Mouse (Mus musculus) ovary, postnatal 10 days (tissue): ENCODE data around the gene Atp8a2.

Source experiments
- DNase-seq: peaks from one replicate; pipeline ENCODE4 v3.0.0; 2022; ENCODE audit warnings: low spot score

Gene Atp8a2

DNA sequence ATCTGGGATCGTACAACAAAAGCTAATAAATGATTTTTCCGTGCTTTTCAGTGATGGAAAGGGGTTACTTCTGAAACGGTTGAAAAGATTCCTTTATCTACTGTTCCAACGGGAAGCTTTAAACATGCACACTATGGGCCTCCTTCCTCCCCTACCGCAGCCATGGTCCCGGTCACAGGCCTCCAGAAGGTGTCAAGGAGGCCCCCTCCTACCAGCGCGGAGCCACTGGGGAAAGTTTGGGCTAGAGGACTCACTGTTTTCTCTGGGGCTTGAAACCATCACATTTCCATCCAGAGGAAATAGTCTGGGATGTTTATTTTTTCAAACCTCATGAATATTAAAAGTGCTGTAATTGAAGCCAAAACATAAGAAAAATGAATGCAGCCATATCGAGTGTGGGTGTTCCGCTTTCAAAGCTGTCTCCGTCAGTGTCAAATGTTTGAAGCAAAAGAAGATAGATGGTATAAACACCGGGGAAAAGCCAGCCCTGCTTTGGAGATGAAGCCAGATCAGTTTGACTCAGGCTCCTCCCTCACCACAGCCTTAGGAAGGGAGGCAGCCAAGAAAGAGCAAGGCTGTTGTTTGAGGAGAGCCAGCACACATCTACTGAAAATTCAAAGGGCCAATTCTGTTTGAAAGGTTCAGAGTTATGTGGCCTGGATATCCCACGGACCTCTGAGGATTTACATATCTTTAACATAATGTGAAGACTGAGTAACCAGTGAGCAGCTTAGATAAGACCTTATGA is 481.1 kb downstream of the Atp8a2 start:
- no peak for DNase-seq

DNA sequence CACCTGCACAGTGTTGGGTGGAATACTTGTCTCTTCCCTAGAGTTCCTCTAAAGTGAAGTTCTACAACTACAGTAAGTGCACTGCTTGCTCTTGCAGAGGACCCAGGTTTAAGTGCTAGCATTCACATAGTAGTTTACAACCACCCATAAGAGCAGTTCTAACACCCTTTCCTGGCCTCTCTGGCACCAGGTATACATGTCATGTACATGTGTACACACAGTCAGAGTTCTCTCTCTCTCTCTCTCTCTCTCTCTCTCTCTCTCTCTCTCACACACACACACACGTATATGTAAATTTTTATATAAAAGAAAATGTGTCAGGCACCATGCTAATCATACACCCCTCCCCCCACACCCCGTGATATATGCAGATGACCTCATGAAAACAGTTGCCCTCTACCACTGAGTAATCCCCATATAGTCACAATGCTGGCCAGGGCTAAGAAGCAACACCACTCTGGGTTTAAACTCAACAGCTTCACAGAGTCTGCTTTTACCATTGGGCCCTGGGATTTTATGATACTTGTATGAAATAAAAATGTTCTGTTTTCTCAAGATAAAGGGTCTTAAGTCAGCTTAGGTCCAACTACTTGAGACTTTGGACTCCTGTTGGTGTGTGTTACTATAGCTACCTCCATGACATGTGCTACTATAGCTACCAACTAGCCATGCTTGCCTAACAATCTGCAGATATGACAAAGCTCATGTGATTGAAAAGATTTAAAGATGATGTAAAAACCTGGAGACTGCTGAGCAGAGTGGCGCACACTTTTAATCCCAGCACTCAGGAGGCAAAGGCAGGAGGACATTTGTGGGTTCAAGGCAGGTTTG is 487.3 kb downstream of the Atp8a2 start:
- DNase-seq = no peak

DNA sequence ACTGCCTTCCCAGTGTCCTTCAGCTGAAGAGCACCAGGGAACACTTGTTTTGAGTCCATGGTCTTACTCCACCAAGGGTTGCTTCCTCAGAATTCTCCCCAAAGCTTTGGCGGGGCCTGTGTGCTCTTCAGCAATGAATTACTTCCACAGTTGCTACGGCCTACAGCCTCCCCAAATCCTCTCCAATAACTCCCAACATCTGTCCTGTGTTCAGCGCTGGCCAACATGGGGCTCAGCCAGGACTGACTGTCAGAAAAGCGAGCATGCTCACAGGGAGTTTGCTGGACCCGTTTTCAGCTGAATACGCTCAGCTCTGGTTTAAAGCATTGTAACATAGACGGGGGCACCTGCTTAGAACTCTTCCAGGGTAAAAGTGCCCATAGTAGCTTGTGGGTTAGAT is 489.0 kb downstream of the Atp8a2 start:
- DNase-seq = no peak

DNA sequence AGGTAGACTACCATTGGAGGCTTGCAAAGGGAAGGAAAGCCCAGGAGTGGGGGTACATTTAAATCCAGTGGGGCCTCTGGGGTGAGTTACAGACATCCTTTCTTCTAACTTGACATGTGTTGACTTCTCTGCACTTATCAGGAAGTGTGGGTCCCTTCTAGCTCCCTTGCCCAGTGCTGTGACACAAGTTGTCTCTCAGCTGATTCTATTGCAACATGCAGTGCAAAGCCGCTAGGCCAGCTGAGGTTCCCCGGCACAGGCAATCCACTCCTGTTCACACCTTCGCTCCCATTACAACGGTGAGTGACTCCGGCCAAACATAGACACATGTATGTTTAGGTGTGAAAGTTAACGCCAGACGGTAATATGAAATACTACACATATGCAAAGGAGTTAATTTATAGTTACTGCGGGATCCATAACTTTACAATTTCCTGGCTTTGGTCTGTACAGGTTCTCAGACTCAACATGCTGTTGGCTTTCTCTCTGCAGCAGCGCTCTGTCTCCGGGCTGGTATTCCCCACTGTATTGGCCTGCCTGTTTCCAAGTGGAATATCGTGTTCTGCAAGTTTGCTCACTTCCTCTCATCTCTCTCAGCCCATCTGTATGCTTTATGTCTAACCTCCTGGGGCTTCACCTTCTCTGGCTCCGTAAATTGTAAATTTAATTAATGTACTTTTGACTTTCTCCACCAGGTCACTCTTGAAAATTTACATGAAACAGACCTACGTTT is 491.5 kb downstream of the Atp8a2 start:
- no peak for DNase-seq

DNA sequence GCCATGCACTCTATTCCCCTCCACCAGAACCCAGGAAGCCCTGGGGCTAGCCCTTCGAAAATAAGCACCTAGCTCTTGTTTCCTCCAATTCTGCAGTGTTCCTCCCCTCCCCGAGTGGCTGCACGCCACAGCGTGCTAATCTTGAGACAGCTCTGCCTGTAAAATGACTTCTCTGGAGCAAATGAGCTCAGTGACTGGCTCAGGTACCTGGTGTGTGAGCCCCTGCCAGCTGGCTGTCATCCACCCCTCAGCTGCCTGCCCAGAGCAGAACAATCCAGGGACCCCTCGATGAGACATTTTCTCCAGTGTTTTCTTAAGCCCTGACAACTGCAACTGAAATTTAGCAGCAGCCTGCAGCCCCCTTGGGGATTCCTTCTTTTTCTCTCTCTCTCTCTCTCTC is 495.5 kb downstream of the Atp8a2 start:
- no peak for DNase-seq

DNA sequence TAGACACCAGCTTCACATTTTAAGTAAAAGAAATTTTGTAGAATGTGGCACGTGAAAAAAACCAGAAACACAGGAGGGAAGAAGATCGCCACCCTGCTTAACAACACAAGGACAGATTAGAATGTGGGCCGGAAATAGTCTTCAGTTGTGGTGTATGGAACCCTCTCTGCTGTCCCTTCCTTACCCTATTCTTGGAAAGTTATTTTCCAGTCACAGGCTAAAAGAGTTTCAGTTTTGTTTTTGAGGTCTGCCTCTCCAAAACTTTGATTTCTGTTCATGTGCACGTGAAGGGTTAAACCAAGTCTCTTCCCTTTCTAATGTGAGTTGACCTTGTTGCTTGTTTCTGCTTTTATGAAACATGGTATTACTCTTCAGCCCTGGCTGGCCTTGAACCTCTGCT is 501.8 kb downstream of the Atp8a2 start:
- DNase-seq = no peak

DNA sequence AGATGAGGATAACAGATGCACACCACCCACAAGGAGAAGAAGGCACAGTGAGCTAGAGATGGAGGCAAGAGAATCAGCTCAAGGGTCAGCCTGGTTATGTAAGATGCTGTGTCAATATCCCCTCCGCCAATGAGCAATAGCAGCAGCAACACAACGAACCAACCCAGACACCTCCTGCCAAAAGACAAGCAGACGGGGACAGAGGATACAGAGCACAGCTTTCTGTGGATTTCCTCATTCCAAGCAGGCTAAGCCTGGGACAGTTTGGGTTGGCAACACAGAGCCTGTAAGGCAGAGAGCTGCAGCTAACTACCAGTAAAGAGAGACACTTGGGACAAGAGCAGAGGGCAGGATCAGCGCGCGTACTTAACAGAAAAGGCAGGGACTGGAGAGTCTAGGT is 504.8 kb downstream of the Atp8a2 start:
- no peak for DNase-seq

DNA sequence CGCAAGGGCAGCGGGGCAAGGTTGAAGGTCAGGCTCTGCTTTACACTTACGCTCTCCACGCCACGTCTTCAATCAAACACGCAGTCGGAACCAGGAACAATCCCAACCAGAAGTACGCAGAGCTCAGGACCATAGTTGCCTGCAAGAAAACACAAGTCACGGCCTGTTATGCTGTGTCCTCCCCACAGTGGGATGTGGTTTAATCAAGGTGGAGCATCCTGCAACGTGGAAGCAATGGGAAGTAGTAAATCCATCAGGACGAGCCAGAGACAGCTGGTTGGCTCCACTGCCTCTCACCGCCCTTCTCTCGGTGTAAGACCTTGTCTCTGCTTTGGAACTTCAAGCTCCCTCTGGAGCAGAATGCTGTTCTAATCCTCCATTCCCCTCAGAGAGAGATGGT is 505.6 kb downstream of the Atp8a2 start:
- no peak for DNase-seq

DNA sequence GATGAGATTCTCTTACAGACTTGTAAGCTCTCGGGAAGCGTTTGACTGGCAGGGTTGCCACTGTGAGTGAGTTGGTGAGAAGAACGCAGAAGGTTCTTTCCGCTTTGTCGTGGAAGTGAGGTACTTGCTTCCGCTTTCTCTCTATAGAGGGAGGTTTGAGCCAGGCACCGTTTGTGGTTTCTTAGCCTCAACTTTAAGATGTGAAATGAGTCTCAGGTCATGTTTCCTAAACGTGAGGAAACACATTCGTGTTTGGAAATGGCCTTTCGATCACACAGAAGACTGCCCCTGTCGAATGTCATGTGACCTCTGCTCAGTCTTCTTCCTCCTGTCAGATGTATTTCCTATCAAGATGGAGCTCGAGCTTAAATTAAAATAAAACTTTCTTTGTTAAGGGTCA is 506.0 kb downstream of the Atp8a2 start:
- DNase-seq = no peak

DNA sequence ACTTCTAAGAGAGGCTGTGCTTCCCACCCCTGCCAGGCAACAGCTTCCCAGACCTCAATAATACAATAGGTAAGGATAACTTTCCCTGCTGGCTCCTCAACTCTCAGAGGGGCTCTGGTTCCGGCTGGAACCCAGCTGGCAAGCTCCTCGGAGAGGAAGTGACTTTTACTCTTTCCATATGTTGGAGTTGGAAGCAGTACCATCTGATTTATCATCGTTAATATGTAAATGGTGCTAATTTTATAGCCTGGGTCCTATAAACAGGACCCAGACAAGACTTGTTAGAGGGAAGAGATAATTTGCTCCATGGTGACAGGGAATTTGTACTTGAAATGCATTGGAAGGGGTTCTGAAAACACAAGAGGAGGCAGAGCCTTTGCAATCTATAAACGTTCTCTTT is 507.4 kb downstream of the Atp8a2 start:
- DNase-seq = no peak

DNA sequence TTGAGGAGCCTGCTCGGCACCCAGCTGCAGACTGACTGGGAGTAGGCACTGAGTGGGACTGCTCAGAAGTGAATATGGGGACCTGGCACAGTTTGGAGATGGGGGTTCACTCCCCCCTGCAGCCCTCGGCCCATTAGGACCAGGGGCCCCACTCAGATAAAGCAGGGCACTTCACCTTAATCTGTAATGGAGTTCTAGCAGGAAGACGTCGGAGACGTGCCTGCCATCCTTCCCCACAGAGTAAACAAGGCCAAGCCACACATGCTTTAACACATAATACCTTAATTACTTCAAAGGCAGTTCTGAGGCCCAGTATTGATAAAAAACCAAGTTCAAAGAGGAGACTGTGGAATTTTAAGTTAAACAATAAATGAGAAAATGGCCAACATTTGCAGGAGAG is 510.8 kb downstream of the Atp8a2 start:
- no peak for DNase-seq

DNA sequence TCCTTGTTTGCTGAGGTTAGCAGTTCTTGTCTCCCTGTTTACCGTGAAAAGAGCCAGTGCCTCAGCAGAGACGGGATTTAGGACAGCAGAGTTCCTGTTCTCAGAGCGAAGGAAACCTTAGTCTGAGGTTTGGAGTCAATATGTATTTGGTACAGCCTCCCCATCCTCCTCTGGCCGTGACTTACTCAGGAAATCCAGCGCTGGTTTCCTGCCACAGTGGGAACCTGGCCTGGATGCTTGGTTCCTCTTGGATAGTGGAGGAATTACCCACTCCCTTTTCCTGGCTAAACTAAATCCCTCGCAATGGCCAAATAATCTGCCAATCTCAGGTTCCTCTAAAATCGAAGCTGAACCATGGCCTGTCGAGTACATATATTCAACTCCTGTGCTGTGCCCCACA is 511.6 kb downstream of the Atp8a2 start:
- DNase-seq = no peak

DNA sequence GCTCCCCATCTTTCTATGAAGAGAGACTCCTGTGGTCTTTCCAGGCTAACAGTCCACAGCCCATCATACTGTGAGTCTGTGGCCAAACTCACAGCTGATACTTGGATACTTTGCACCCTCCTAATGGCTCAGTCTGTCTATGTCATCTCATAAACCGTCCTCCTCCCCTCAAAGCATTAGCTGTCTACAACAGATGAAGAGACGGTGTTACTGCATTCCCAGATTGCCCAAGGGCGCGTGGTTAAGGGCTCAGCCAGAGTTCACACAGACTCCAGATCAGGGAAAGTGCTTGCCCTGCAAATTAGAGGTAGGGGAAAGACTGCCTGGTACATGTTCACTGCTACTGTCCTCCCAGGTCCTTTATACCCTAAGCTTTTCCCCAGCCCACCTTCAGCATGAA is 515.1 kb downstream of the Atp8a2 start:
- DNase-seq = no peak

DNA sequence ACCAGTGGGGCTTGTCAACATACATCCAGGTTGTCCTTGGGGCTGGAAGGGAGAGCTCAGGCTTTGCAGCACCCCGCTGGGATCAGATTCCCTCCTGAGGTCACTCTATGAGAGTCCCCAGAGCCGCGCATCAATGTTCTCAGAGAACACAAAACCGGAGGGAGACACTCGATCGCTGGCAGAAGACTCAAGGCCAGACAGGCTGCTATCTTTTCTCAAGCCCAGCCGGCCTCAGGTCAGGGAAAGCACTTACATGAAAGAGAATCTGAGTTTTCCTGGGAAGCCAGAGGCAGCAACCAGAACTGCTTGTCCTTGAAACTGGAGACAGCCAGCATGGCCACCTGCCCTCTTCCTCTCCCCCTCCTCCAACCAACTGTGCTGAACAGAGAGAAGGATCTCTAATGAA is 519.4 kb downstream of the Atp8a2 start:
- no peak for DNase-seq

DNA sequence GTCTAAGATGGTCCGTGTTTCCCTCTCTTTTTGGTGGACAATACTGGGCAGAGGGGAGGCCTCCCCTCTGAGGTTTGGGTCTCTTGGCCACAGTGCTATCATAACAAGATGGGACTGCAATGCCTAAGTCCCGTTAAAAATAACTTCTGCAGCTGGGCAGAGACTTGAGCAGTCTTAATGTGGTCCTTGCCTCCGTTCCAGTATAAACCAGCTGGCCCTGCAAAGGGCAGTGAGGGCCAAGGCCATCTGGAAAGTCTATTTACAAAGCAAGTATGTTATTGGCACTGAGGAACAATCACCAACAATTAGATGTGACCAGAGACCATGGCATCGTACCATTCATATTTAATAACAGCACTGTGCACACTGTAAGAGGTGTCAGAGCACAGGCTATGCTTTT is 521.6 kb downstream of the Atp8a2 start:
- DNase-seq = no peak

DNA sequence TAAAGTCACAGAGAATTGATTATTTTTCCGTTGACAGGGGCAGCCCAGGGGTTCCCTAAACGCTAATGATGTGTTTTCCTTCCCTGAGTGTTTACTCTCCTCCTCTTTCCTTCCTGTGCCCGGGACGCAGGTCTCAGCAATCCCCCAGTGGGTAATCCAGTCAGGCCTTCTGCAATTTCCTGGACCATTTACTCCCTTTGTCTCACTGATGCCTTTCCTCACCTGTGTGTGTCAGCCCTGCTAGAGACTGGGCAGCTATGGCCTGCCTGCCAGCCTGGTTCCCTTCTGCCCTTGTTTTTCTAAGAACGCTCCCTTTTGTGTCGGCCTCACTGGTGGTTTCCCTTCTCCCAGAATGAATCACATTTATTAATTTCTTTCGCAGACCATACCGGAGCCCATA is 522.4 kb downstream of the Atp8a2 start:
- no peak for DNase-seq

DNA sequence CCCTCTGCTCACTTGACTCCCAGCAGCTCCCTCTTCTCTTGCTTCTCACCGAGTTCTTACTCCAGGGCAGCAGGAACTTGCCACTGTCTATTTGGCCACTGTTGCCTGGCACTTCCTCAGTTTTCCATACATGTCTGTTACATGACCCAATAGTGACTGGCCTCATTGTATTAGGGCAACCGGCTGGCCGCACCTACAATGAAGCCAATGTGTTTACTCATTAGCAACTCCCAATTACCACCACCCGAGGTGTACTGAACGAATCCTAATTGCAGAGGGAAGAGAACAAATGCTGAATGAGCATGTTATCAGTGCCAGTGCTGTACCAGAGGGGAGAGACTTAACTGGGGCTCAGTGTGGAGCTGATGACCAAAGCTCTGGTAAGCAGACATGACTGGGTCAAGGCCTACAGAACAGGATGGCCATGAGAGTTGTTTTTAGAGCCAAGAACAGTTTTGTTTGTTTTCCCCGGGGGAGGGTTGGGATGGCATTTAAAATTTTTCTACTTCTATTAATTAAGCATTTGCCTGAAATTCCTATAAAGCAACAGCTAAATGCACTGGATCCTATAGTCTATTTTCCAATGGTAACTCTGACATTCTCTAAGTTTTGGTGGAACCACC is 524.0 kb downstream of the Atp8a2 start:
- DNase-seq = no peak

DNA sequence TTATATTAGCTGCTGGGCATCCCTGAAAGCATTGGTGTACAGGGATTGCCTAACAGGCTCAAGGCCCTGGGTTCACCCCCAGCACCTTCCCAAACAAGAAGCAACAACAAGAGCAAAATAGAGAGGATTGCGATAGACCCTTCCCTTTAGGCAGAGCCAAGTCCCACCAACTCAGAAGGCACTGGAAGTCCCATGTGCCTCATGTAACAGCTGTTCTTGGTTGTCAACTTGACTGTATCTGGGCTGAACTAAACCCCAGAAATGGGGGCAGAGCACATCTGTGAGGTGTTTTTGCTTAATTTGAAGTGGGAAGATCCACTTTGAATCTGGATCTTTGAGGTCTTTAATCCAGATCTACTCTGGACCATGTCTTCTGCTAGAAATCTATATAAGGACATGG is 539.9 kb downstream of the Atp8a2 start:
- DNase-seq = no peak

DNA sequence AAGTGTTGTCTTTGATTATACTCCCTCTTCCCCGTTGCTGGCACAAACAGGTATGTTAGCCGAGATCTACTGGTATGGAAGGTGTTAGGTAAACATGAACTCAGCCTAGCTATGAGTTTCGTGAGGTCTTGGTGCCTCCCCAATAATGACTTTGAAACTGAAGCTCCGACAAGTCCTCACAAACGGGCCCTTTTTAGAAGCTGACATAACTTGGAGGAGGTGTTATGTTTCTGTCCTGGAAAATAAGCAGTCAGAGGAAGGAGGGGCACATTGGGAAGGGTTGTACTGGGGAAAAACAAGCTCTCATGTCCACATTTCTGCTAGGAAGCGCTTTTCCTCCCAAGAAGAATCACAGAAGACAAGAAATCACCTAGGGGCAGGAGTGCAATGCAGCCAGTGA is 540.4 kb downstream of the Atp8a2 start:
- DNase-seq = no peak

DNA sequence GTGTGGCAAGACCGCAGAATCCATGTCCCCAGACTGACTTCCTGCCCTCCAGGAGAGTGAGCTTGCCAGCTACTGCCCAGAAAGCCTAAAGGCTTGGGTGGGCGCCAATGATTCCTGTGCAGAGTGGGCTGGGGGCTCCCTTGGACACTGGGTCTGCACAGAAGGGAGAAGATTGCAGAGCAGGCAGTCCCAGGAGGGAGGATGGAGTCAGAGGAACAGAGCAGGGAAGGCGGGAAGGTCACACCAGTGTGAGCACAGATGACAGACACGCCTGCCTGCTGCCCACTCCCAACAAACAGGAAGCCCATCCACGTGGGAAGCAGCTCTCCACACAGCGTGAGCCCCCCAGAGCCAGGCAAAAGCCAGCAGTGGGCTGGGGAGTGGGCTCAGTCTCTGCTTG is 547.6 kb downstream of the Atp8a2 start:
- no peak for DNase-seq

DNA sequence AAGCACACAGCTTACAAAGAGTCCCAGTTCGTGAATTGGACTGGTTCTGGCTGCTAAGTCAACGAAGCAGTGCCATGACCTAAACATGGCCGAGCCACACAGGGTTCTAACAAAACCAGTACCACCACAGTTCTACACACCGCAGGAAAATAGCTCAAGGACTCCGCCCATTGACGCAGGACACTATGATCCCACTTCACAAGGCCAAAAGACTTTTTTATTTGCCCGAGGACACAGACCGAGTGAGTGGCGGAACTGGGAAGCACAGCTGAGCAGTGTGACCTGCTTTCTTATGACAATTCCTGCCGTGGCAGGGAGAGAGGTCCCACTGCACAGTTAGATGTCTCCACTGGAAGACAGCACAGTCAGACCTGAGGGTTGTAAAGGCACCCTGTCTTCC is 548.4 kb downstream of the Atp8a2 start:
- DNase-seq = no peak

DNA sequence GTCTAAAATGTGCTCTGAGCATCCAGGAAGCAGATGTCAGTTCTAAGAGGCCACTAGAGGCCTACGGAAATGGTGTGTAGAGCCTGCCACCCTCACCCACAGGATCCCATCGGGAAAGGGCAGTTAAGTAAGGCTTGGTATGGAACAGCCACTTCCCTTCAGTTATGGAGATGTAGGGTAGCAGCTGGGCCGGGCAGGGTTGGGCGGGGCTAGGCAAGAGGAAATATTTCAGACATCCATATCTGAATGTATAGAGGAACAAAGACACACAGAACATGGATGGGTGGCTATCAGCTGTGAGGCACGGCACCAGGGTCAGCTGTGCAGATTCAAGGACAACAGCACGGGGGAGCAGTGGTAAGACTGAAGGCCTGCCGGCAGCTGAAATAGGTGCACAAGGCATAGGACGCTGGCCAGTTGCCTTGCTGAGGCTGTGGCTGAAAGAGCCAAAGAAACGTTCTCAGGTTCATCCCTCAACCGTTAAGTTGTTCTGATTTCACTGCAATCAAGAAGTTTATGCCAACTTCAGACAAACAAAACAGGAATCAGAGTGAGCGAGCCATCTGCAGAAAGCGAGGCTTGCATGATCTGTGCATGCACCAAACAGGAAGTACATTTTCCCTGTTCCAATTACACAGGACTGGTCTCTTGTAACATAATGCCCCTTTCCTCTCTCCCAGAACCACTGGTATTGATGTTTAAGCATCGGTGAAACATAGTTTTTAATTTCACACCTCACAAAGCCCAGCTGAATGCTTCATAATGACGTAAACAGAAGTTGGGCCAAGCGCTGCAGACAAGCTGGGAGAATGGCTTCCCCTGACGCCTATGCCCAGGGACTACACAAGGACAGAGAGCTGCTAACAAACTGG is 549.9 kb downstream of the Atp8a2 start:
- DNase-seq = no peak
